25 mouse cellular contexts compared by ENCODE assay signal in genomic region chr11:61262516-61262915, GRCm38 (mm10). TPM values are rescaled to one million over a fixed set of nuclear protein-coding genes. Genes with fewer than 3 reads are reported as not detected.
A peak's percentile ranks its signal among the peaks of the same experiment; 100 is the strongest.
DNase-seq lines count a peak whose midpoint lies in the region; TF ChIP-seq lines count a peak whose summit lies in the region.
"Had no signal": no experiment of that assay in that cellular context is flagged by ENCODE, and none has a peak within 500 bp of the region (broad histone marks: within the 10 kb centered on the region; RNA-seq: fewer than 3 reads in every experiment).

No protein-coding gene starts in this region.

- DNase-seq in testis, postnatal 14 days (ENCODE audit: low spot score) = no peak
- peak; percentile 82 for DNase-seq in R1 (ENCODE audit: low read depth, low spot score)
- DNase-seq in ovary, postnatal 14 days (ENCODE audit: low spot score) = no peak
- no peak for DNase-seq in embryo, embryonic 11 days
- DNase-seq: adrenal gland, adult 8-10 months; adrenal gland, postnatal 25 days; B cell, adult 2 months; cerebellum, adult 11 months; cerebellum, adult 18-20 months; cerebellum, adult 8-10 months; cerebellum, adult 9-11 months; cerebellum, postnatal 14 days; cerebellum, postnatal 36 days; forebrain, postnatal 0 days had no signal

- H3K36me3 ChIP-seq in testis, adult 2 months (ENCODE audit: control insufficient read depth, insufficient read depth, low read length) = peaks cover 3% of the 10 kb centered on the region; the same call in 1 of the 2 replicates

- H3K27me3 ChIP-seq in testis, adult 2 months (ENCODE audit: control insufficient read depth, insufficient read depth, low read length) = no peaks in the 10 kb centered on the region
- H3K27me3 ChIP-seq: CH12.LX; embryonic facial prominence, embryonic 12.5 days; forebrain, embryonic 13.5 days; forebrain, embryonic 15.5 days; Patski had no signal

- peaks cover 3% of the 10 kb centered on the region for H3K4me1 ChIP-seq in testis, adult 2 months (ENCODE audit: control insufficient read depth, insufficient read depth, low read length)

- peak overlapping the region; percentile 38 for H3K4me3 ChIP-seq in testis, adult 2 months (ENCODE audit: control insufficient read depth, low read depth, low read length)
- H3K4me3 ChIP-seq: embryonic facial prominence, embryonic 10.5 days; embryonic facial prominence, embryonic 12.5 days; forebrain, embryonic 13.5 days; forebrain, embryonic 15.5 days had no signal

- no peak for TF ChIP-seq CTCF in testis, adult 2 months (IDR thresholded peaks at IDR 0.05; ENCODE audit: control insufficient read depth, insufficient read depth, insufficient replicate concordance, low read depth, low read length)

- H3K27ac ChIP-seq in testis, adult 2 months (ENCODE audit: control insufficient read depth, insufficient read depth, low read depth, low read length) = no peak overlapping the region
- H3K27ac ChIP-seq: embryonic facial prominence, embryonic 10.5 days; embryonic facial prominence, embryonic 12.5 days; forebrain, embryonic 13.5 days; forebrain, embryonic 15.5 days had no signal

- no peak for TF ChIP-seq POLR2A in testis, adult 2 months (IDR thresholded peaks at IDR 0.05; ENCODE audit: control insufficient read depth, low read depth, low read length)

RNA-seq across cellular contexts. Expression of gene Aldh3a2, which starts 4.7 kb away (rescaled TPM):
- polyA plus RNA-seq in testis, adult 2 months (2012; rRNA removed) = 18.3 and 21.3 TPM in 2 replicates

RNA-seq across cellular contexts. Expression of gene Aldh3a1, which starts 55.2 kb away (rescaled TPM):
- polyA plus RNA-seq in testis, adult 2 months (2012; rRNA removed) = 1.0 and 1.6 TPM in 2 replicates
- polyA plus RNA-seq: activated CD4-positive, CD25-positive, alpha-beta regulatory T cell, adult 4 months; CD4-positive, CD25-positive, alpha-beta regulatory T cell, adult 4 months; embryonic facial prominence, embryonic 10.5 days; forebrain, embryonic 11.5 days; forebrain, embryonic 13.5 days; G1E; Patski had no signal
